Mouse (Mus musculus) lung, embryonic 15.5 days (tissue): ENCODE data around the gene Dyrk2. TPM values are rescaled to one million over a fixed set of nuclear protein-coding genes. Genes with fewer than 3 reads are reported as not detected.
A peak's percentile ranks its signal among the peaks of the same experiment; 100 is the strongest.

Experiments used
- ATAC-seq: fragments of 200-750 bp; cut with Nextera tagmentation; 2 replicates; pipeline ENCODE4 v1.8.0; 2017; ENCODE audit warnings: moderate number of reproducible peaks, borderline replicate concordance; ENCODE audit not compliant: low FRiP score, low TSS enrichment; ENCODE audit errors: extremely low read depth
- H3K27ac ChIP-seq: fragments of 300-500 bp; sonication (generic); 2 replicates; pipeline ENCODE4 v1.5.1; 2015; ENCODE audit warnings: moderate library complexity, mild to moderate bottlenecking, inconsistent platforms
- H3K27me3 ChIP-seq: fragments of 300-500 bp; sonication (generic); 2 replicates; pipeline ENCODE4 v1.6.1; 2015; ENCODE audit warnings: inconsistent platforms
- H3K36me3 ChIP-seq: fragments of 300-500 bp; sonication (generic); 2 replicates; pipeline ENCODE4 v1.6.1; 2015; ENCODE audit warnings: inconsistent platforms
- H3K4me1 ChIP-seq: fragments of 300-500 bp; sonication (generic); 2 replicates; pipeline ENCODE4 v1.6.1; 2015; ENCODE audit warnings: inconsistent platforms
- H3K4me2 ChIP-seq: fragments of 300-500 bp; sonication (generic); 2 replicates; pipeline ENCODE4 v1.6.1; 2015; ENCODE audit warnings: inconsistent platforms, mild to moderate bottlenecking, moderate library complexity
- H3K4me3 ChIP-seq: fragments of 300-500 bp; sonication (generic); 2 replicates; pipeline ENCODE4 v1.5.1; 2015; ENCODE audit warnings: mild to moderate bottlenecking, inconsistent platforms
- H3K9ac ChIP-seq: fragments of 300-500 bp; sonication (generic); 2 replicates; pipeline ENCODE4 v1.6.1; 2015; ENCODE audit warnings: inconsistent platforms
- H3K9me3 ChIP-seq: fragments of 300-500 bp; sonication (generic); 2 replicates; pipeline ENCODE4 v1.6.1; 2016; ENCODE audit warnings: inconsistent platforms
- WGBS: fragments of 180-500 bp; shearing (Covaris S2); methylation state at CpG from one replicate; pipeline ENCODE4 v1.1.7; 2015; 5-methylcytosine and 5-hydroxymethylcytosine counted together
- polyA plus RNA-seq: library from polyadenylated mRNA; unstranded; fragments of >200 nt; fragmentation: Nextera tagmentation; extraction: Ambion mirVana; gene quantifications from 2 replicates; pipeline ENCODE4 v1.2.1, GENCODE M21; 2015

The Dyrk2 gene
- polyA plus RNA-seq = 7.3 and 7.6 TPM in 2 replicates

DNA sequence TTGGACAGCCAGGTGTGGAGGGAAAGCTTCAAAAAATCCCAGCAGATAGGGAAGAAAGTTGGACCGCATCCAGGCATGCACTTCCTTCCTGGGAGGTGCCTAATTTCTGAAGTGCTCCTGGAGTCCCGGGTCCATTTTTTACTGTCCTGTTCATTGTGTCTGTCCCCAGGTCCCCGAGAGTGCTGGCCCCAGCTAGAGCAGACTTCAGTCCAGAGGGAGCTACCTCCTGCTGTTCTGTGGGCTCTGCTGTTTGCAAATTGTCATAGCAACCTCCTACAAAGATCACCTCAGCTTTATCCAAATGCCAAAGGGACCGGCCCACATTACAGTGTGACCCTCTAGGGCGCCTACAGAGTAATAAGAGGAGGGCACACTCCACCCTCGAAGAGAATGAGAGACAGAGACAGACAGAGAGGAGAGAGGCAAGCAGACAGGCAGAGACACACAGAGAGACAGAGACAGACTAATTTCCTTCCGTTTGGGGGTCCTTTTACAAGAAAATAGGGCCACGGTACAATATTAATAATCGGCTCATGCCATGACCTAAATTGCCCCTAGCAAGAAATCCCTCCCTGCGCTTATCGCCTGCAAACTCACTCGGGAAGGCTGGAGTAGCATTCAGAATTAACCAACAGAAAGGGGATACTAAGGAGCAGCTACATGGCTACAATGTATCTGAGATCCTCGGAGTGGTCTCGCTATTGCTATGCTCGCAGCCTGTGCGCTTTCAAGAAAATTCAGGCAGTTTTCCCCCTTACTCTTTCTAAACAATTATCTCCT lies at the start of gene Dyrk2:
Dyrk2 (minus strand) TSS at position 9 of the 780 bp plus-strand sequence.
- Histone ChIP-seq H3K4me1 (peaks cover 25% of the 10 kb centered on the region), H3K9ac (peak within 1 kb of the TSS; percentile 97), H3K4me3 (peak within 1 kb of the TSS; percentile 95), H3K27ac (peak within 1 kb of the TSS; percentile 96), H3K36me3 (no peaks in the 10 kb centered on the region), H3K27me3 (no peaks in the 10 kb centered on the region), H3K4me2 (peak within 1 kb of the TSS; percentile 88), H3K9me3 (no peaks in the 10 kb centered on the region)
- no peak for ATAC-seq
- 13% methylated on average over 16 of the region's 16 CpGs for WGBS

DNA sequence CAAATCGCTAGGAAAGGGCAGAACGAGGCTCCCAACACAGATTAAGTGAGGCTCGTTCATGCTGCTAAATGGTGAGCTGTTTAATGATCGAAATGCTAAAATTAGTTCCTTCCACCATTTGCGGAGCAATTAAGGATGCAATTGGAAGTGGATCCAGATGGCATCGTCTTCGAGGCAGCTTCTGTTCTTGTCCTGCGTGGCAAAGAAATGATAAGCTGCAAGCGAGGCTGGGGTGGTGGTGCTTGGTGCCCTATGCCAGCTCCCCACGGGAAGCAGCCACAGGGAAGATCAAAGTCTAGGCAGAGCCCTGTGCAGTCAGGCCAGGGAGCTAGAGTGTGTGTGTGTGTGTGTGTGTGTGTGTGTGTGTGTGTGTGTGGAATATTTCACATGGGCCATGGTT lies 32.6 kb upstream of the Dyrk2 start:
- Histone ChIP-seq H3K4me3 (no peak overlapping the region), H3K9ac (no peak overlapping the region), H3K4me2 (no peak overlapping the region), H3K27me3 (no peaks in the 10 kb centered on the region), H3K27ac (no peak overlapping the region), H3K4me1 (no peaks in the 10 kb centered on the region), H3K9me3 (no peaks in the 10 kb centered on the region), H3K36me3 (no peaks in the 10 kb centered on the region)
- WGBS = 76% methylated on average over 10 of the region's 10 CpGs
- ATAC-seq = no peak

DNA sequence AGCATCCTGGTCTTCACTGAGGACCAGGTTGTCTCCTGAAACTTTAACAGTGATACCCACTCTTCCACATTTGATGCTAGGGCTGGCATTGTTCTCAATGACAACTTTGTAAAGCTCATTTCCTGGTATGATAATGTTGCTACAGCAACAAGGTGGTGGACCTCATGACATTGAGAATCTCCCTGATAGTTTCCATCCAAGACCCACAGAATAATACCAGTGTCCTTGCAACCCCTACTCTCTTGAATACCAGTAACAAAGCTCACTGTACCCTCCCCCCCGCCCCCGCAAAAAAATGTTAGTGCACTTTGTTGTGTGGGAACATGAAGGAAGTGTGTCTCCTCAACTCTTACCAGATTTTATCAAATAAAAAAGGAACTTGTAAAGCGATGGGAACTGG lies 23.6 kb upstream of the Dyrk2 start:
- Histone ChIP-seq H3K9ac (no peak overlapping the region), H3K4me3 (no peak overlapping the region), H3K36me3 (no peaks in the 10 kb centered on the region), H3K4me1 (no peaks in the 10 kb centered on the region), H3K9me3 (no peaks in the 10 kb centered on the region), H3K27ac (no peak overlapping the region), H3K27me3 (no peaks in the 10 kb centered on the region), H3K4me2 (no peak overlapping the region)
- ATAC-seq = no peak
- WGBS = 74% methylated on average over 3 of the region's 3 CpGs

DNA sequence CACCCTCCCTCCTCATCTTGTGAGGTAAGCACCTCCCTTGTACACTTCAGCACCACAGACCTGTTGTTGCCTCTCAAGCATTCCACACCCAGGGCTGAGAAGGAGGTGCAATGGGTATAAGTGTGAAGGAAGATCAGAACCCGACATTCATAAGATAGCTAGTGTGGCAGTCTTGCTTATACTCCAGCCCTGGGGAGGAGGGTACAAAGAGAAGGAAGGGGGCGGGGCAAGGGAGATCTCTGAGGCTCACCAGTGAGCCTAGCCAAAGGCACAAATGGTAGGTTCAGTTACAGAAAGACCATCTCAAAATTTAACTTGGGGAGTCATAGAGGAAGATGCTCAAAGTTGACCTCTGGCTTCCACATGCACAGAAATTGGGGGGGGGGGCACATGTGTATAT lies 14.1 kb upstream of the Dyrk2 start:
- Histone ChIP-seq H3K27me3 (no peaks in the 10 kb centered on the region), H3K9ac (no peak overlapping the region), H3K9me3 (no peaks in the 10 kb centered on the region), H3K4me2 (no peak overlapping the region), H3K27ac (no peak overlapping the region), H3K4me1 (no peaks in the 10 kb centered on the region), H3K4me3 (no peak overlapping the region), H3K36me3 (no peaks in the 10 kb centered on the region)
- 79% methylated on average over 2 of the region's 2 CpGs for WGBS
- no peak for ATAC-seq

DNA sequence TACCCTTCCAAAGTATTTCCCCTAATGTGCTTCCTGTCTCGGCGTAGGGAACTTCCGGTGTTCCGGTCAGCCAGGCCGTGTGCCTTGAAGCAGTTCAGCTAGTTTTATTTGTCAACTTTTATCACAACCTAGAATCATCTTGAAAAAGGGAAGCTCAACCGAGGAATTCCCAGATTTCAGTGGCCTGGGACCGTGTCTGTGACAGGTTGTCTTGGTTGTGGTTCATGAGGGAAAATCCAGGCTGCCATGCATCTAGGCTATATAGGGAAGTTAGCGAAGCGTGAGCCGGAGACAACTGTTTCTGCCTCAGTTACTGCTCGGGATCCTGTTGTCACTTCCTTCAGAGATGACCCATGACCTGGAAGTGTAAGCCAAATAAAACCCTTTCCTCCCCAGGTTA lies 13.3 kb upstream of the Dyrk2 start:
- Histone ChIP-seq H3K4me3 (no peak overlapping the region), H3K27me3 (no peaks in the 10 kb centered on the region), H3K36me3 (no peaks in the 10 kb centered on the region), H3K4me2 (no peak overlapping the region), H3K9me3 (no peaks in the 10 kb centered on the region), H3K27ac (no peak overlapping the region), H3K4me1 (no peaks in the 10 kb centered on the region), H3K9ac (no peak overlapping the region)
- WGBS = 60% methylated on average over 11 of the region's 11 CpGs
- ATAC-seq = no peak

DNA sequence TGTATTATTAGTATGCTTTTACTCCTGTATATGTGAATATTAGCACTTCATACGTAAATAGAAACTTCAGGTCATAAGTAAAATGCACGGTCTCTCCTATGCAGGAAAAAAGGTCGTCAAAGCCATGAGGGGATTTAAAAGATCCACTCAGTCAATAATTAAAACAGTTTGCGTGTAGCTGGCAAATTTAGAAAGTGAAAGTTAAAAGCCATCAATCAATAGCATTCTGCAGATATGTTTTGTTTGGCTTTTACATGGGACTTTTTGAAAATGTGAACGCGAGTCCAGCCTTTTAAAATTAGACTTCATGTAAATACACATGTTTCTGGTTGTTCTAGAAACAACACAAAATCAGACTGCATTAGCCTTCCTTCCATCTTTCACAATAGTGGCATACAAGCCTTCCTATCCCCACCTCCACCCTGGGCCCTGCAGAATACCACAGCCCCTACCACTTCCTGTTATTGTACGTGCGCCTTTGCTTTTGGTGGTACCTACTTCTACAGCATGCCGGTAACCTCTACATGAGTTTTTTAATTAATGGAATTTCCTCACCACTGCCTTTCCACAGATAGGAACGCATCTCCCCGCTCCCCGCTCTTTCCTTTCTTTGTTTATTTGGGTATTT lies 12.4 kb upstream of the Dyrk2 start:
- no peaks in the 10 kb centered on the region for H3K4me1 ChIP-seq
- H3K9ac ChIP-seq = no peak overlapping the region
- peak overlapping the region; percentile 5; the same call in 1 of the 2 replicates for H3K4me2 ChIP-seq
- WGBS = 64% methylated on average over 12 of the region's 12 CpGs
- no peak overlapping the region for H3K4me3 ChIP-seq
- ATAC-seq = no peak
- H3K9me3 ChIP-seq = no peaks in the 10 kb centered on the region
- no peaks in the 10 kb centered on the region for H3K36me3 ChIP-seq
- no peak overlapping the region for H3K27ac ChIP-seq
- H3K27me3 ChIP-seq = no peaks in the 10 kb centered on the region

DNA sequence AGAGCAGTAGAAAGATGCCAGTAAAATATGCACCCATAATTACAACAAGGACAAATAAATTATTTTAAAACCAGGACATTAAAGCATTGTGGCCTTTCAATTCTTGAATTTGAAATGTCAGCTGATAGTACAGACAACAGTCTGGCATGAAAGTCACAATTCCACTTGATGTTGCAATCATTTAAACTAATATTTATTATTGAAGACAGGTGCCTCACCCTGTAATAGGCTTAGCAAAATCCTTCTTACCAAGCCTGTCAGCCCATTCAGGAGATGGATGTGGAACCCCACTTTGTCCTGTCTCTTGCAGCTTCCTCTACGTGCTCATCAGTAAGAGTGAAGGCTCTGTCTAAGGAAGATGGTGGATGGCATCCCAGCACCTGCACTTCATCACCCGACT lies 10.8 kb upstream of the Dyrk2 start:
- WGBS = 70% methylated on average over 2 of the region's 2 CpGs

DNA sequence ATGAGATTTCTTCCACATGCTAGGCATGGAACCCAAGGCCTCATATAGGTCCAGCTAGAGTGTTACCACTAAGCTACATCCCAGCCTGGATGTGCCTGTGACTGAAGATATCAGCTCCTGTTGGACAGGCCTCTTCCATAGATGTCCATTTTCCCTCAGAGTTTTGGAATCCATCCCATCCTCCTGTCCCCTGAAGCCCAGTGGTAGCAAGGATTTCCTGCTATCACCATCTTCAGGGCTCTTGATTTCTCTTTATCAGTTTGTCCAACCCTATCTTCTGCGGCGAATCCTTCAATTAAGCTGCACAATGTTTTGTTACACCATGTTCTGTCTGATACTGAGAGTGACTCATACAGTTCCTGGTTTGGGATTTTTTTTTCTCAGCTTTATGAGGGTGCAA lies 2.2 kb upstream of the Dyrk2 start:
- no peaks in the 10 kb centered on the region for H3K27me3 ChIP-seq
- H3K4me1 ChIP-seq = peaks cover 11% of the 10 kb centered on the region
- no peaks in the 10 kb centered on the region for H3K9me3 ChIP-seq
- ATAC-seq = no peak
- 90% methylated on average over 2 of the region's 2 CpGs for WGBS
- no peak overlapping the region for H3K4me3 ChIP-seq
- H3K9ac ChIP-seq = no peak overlapping the region
- no peak overlapping the region for H3K27ac ChIP-seq
- H3K36me3 ChIP-seq = no peaks in the 10 kb centered on the region
- no peak overlapping the region for H3K4me2 ChIP-seq

More for the DNA sequence above, 10.8 kb upstream of the Dyrk2 start:
- H3K4me1 ChIP-seq = no peaks in the 10 kb centered on the region
- no peaks in the 10 kb centered on the region for H3K36me3 ChIP-seq
- H3K27me3 ChIP-seq = no peaks in the 10 kb centered on the region
- H3K27ac ChIP-seq = no peak overlapping the region
- no peak overlapping the region for H3K4me3 ChIP-seq
- H3K9me3 ChIP-seq = no peaks in the 10 kb centered on the region
- no peak overlapping the region for H3K4me2 ChIP-seq
- no peak for ATAC-seq
- no peak overlapping the region for H3K9ac ChIP-seq

DNA sequence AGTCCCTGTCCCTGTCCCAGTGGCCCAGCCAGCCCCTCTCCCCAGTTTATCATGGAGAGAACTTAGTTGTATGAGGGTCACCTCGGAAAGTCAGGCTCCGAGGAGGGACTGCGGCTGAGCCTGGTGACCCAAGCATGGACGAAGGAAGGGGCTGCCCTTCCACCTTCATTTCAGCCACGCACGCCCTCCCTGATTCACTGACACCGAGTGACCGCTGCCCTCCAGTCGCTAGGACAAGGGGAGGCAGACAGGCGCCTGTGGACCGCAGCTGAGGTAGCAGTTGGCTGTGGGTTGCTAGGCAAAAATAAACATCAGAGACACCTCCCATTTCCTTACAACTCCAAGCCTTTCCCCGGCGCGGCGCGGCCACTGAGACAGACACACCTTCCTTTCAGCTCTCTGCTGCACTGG lies 413 bp downstream of the Dyrk2 start:
- Histone ChIP-seq H3K27me3 (no peaks in the 10 kb centered on the region), H3K4me3 (peak overlapping the region; percentile 95), H3K36me3 (no peaks in the 10 kb centered on the region), H3K4me1 (peaks cover 30% of the 10 kb centered on the region), H3K27ac (peak overlapping the region; percentile 96), H3K4me2 (peak overlapping the region; percentile 88), H3K9ac (peak overlapping the region; percentile 38), H3K9me3 (no peaks in the 10 kb centered on the region)
- 0% methylated on average over 16 of the region's 16 CpGs for WGBS
- peak; percentile 60 for ATAC-seq

DNA sequence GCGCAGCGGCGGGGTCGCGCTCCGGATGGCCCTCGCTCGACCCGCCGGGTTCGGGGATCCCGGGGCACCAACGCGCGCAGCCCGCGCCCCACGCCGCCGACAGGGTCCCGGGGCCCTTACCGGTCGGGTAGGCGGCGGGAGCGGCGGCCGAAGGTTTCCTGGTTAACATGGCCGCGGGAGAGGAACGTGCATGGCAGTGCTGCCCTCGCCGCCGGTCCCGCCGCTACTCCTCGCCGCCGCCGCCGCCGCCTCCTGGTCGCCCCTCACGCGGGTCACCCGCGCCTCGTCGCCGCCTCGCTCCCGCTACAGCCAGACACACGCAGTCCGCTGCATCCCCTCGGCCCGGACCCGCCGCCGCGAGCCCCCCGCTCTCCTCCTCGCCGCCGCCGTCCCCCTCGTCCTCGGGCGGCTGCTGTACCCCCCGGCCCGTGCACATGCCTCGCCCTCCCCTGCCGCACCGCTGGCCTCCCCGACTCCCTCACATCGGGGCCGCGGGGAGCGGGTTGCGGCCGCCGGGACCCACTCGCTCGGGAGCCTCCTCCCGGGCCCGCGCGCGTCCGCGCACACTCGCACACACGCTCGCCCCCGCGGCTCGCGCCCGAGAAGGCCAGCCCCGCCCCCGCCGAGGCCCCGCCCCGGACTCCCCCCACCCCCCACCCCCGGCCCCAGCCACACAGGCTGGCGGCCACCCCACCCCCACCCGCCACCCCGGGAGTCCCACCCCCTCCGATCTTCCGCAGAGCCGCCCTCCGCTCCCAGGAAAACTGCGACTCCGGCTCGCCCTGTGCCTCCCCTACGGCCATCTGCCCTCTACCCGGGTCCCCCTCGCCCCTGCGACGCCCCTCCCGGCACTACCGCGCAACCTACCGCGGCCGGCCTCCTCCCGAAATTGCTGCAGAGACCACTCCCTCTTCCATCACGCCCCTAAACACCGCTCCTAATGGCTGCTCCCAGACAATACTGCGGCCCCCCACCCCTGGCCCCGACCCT lies 1.1 kb downstream of the Dyrk2 start:
- Histone ChIP-seq H3K27ac (peak overlapping the region; percentile 96), H3K9me3 (no peaks in the 10 kb centered on the region), H3K36me3 (no peaks in the 10 kb centered on the region), H3K9ac (peak overlapping the region; percentile 97), H3K4me1 (peaks cover 30% of the 10 kb centered on the region), H3K27me3 (no peaks in the 10 kb centered on the region), H3K4me2 (peak overlapping the region; percentile 88), H3K4me3 (peak overlapping the region; percentile 95)
- ATAC-seq = peak; percentile 90
- under 1% methylated on average over 102 of the region's 130 CpGs for WGBS

DNA sequence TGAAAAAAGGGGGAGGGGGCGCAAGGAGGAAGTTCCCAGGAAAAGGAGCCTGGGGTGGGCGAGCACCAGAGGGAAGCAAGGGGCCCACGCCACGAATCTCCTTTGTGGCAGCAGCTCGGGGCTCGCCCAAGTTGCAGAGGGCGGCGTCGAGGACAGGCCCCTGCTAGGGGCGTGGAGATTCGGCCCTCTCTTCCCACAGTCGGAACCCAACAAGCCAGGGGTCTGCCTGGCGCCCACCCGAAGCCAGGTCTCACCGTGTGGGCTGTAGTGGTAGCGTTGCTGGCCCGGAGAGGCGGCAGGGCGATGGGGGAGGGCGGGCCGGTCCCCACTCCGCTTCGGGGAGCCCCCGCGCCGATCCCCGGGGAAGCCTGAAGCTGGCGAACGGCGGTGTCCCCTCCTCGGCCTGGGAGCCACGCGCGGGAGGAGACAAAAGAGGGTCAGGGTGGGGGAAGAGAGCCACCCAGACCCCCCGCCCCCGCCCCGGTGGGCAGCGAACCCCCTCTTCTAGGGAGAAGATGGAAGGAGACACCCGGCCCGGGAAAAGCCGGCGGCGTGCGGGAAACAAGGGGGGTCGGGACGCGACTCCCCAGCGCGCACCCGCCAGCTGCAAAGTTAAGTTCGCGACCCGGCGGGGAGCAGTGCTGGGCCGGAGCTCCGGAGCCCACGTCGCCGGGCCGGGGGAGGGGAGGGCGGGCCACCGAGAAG lies 2.0 kb downstream of the Dyrk2 start:
- peak overlapping the region; percentile 96 for H3K27ac ChIP-seq
- no peaks in the 10 kb centered on the region for H3K27me3 ChIP-seq
- WGBS = under 1% methylated on average over 52 of the region's 62 CpGs
- no peaks in the 10 kb centered on the region for H3K36me3 ChIP-seq
- H3K4me2 ChIP-seq = peak overlapping the region; percentile 88
- no peaks in the 10 kb centered on the region for H3K9me3 ChIP-seq
- peaks cover 33% of the 10 kb centered on the region for H3K4me1 ChIP-seq
- peak overlapping the region; percentile 95 for H3K4me3 ChIP-seq
- peak overlapping the region; percentile 97 for H3K9ac ChIP-seq
- ATAC-seq = peak; percentile 16; the same call in 1 of the 2 replicates
